Mouse (Mus musculus): ENCODE results near the gene Exosc1.
A peak's percentile ranks its signal among the peaks of the same experiment; 100 is the strongest.

Gene Exosc1

GRCm38 (mm10) chr19:41913774-41914591, 19.2 kb downstream of the Exosc1 start:
- DNase-seq (ENCODE audit: low spot score in 2 of 2) = no peak

- peak; percentile 24 to 33 for DNase-seq (ENCODE audit: low spot score in 2 of 2)
These were observed 20.8 kb downstream of the Exosc1 start for GRCm38 (mm10) chr19:41912121-41913080.

- DNase-seq (ENCODE audit: low spot score in 2 of 2) = peak; percentile 88 to 96
These were observed 21.8 kb downstream of the Exosc1 start, which contains the start of gene Pgam1 for GRCm38 (mm10) chr19:41911178-41912073. Gene Pgam1, plus strand, starts transcription at chr19:41911923.

GRCm38 (mm10) chr19:41910396-41910795, 22.8 kb downstream of the Exosc1 start:
- DNase-seq (ENCODE audit: low spot score in 2 of 2) = no peak

- no peak for DNase-seq (ENCODE audit: low spot score in 2 of 2)
These were observed 24.5 kb downstream of the Exosc1 start for GRCm38 (mm10) chr19:41908736-41909135.

GRCm38 (mm10) chr19:41907079-41907760, 26.0 kb downstream of the Exosc1 start:
- no peak for DNase-seq (ENCODE audit: low spot score in 2 of 2)

- DNase-seq (ENCODE audit: low spot score in 2 of 2) = peak in 1 of 2 experiments; percentile 15
These were observed 26.7 kb downstream of the Exosc1 start for GRCm38 (mm10) chr19:41906311-41907078.

- DNase-seq (ENCODE audit: low spot score in 2 of 2) = no peak
These were observed 28.0 kb downstream of the Exosc1 start for GRCm38 (mm10) chr19:41905246-41905645.

- no peak for DNase-seq (ENCODE audit: low spot score in 2 of 2)
These were observed 30.2 kb downstream of the Exosc1 start for GRCm38 (mm10) chr19:41902848-41903593.

- DNase-seq (ENCODE audit: low spot score in 2 of 2) = peak in 1 of 2 experiments; percentile 28
These were observed 31.5 kb downstream of the Exosc1 start for GRCm38 (mm10) chr19:41901696-41902095.

- no peak for DNase-seq (ENCODE audit: low spot score in 2 of 2)
These were observed 32.6 kb downstream of the Exosc1 start for GRCm38 (mm10) chr19:41900495-41901090.

GRCm38 (mm10) chr19:41898860-41899259, 34.4 kb downstream of the Exosc1 start:
- DNase-seq (ENCODE audit: low spot score in 2 of 2) = no peak

- no peak for DNase-seq (ENCODE audit: low spot score in 2 of 2)
These were observed 36.9 kb downstream of the Exosc1 start for GRCm38 (mm10) chr19:41896319-41896711.

GRCm38 (mm10) chr19:41895460-41896318, 37.5 kb downstream of the Exosc1 start, which contains the start of gene Rrp12:
Gene Rrp12, minus strand, starts transcription at chr19:41896173.
- peak; percentile 71 to 75 for DNase-seq (ENCODE audit: low spot score in 2 of 2)

- DNase-seq (ENCODE audit: low spot score in 2 of 2) = no peak
These were observed 38.3 kb downstream of the Exosc1 start for GRCm38 (mm10) chr19:41894959-41895358.

GRCm38 (mm10) chr19:41888191-41888590, 45.0 kb downstream of the Exosc1 start:
- DNase-seq (ENCODE audit: low spot score in 2 of 2) = no peak

GRCm38 (mm10) chr19:41883882-41884281, 49.3 kb downstream of the Exosc1 start:
- no peak for DNase-seq (ENCODE audit: low spot score in 2 of 2)

- DNase-seq (ENCODE audit: low spot score in 2 of 2) = no peak
These were observed 51.4 kb downstream of the Exosc1 start for GRCm38 (mm10) chr19:41881842-41882241.

Measured in urinary bladder, postnatal 36 days (tissue).